Mouse (Mus musculus): ENCODE data around the gene Cdc42se2. TPM values are rescaled to one million over a fixed set of nuclear protein-coding genes. Genes with fewer than 3 reads are reported as not detected.
A peak's percentile ranks its signal among the peaks of the same experiment; 100 is the strongest.

Cdc42se2 gene
- polyA plus RNA-seq, 1 experiment = 127 TPM

DNA sequence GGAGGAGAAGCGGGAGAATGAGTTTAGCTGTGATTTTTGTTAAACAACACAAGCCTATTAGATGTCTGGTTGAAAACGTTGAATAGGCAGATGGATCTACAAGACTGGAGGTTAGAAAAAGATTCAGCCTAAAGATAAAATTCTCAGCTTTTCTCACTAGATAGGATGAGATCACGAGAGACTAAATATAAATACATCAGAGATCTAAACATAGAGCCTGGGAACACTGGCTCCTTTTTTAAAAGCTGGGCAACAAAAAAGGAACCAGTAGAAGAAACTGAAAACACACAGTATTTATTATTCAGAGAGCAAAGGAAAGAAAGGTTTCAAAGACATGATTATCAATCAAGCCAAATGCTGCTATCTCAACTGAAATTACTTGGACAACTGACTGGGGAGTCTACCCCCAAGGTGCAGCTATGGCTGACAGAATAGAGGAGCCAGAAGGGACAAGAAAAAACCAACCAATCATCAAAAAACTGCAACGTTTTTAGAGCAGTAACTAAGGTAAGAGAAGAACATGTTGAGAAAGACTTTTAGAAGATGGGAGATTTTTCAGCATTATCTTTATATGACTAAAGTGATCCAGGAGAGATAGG is 10.6 kb downstream of the Cdc42se2 start:
- no peak overlapping the region for H3K27ac ChIP-seq (ENCODE audit: control insufficient read depth, insufficient read depth, low read length)
- H3K4me3 ChIP-seq (ENCODE audit: control insufficient read depth, insufficient read depth, low read length) = no peak overlapping the region
- H3K4me1 ChIP-seq (replicated peaks; ENCODE audit: control insufficient read depth, insufficient read depth, low read length) = peaks cover 17% of the 10 kb centered on the region
- WGBS = 31% methylated on average over 4 of the region's 4 CpGs
- DNase-seq = no peak
- H3K27me3 ChIP-seq (ENCODE audit: control insufficient read depth, insufficient read depth, low read length) = no peaks in the 10 kb centered on the region
- no peaks in the 10 kb centered on the region for H3K36me3 ChIP-seq (ENCODE audit: control insufficient read depth, insufficient read depth, low read length)
- TF ChIP-seq CTCF (IDR thresholded peaks at IDR 0.05; ENCODE audit: borderline replicate concordance, control insufficient read depth, extremely low read depth, insufficient read depth, low read length, poor library complexity) (no peak), POLR2A (IDR thresholded peaks at IDR 0.05; ENCODE audit: control insufficient read depth, extremely low read depth, insufficient read depth, low read length, poor library complexity) (no peak)

DNA sequence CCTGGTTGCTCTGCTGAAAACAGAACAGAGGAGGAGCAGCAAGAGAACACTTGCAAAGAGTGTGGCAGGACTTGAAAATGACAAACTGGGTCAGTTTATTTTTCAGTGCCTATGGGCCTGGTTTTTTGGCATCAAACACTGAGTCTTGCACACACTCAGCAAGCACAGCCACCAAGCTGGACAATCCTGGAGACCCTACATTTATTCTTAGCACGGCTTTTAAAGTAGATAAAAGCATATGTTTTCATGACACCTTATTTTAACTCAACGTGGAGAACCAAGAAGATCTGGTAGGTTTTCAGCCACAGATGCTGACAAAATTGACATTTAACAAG is 11.1 kb downstream of the Cdc42se2 start:
- Histone ChIP-seq H3K4me3 (ENCODE audit: control insufficient read depth, insufficient read depth, low read length) (no peak overlapping the region), H3K27ac (ENCODE audit: control insufficient read depth, insufficient read depth, low read length) (peak overlapping the region; percentile 73), H3K4me1 (replicated peaks; ENCODE audit: control insufficient read depth, insufficient read depth, low read length) (peaks cover 17% of the 10 kb centered on the region), H3K27me3 (ENCODE audit: control insufficient read depth, insufficient read depth, low read length) (no peaks in the 10 kb centered on the region), H3K36me3 (ENCODE audit: control insufficient read depth, insufficient read depth, low read length) (no peaks in the 10 kb centered on the region)
- WGBS = 71% methylated on average over 2 of the region's 2 CpGs
- TF ChIP-seq CTCF (IDR thresholded peaks at IDR 0.05; ENCODE audit: borderline replicate concordance, control insufficient read depth, extremely low read depth, insufficient read depth, low read length, poor library complexity) (no peak), POLR2A (IDR thresholded peaks at IDR 0.05; ENCODE audit: control insufficient read depth, extremely low read depth, insufficient read depth, low read length, poor library complexity) (no peak)
- no peak for DNase-seq

DNA sequence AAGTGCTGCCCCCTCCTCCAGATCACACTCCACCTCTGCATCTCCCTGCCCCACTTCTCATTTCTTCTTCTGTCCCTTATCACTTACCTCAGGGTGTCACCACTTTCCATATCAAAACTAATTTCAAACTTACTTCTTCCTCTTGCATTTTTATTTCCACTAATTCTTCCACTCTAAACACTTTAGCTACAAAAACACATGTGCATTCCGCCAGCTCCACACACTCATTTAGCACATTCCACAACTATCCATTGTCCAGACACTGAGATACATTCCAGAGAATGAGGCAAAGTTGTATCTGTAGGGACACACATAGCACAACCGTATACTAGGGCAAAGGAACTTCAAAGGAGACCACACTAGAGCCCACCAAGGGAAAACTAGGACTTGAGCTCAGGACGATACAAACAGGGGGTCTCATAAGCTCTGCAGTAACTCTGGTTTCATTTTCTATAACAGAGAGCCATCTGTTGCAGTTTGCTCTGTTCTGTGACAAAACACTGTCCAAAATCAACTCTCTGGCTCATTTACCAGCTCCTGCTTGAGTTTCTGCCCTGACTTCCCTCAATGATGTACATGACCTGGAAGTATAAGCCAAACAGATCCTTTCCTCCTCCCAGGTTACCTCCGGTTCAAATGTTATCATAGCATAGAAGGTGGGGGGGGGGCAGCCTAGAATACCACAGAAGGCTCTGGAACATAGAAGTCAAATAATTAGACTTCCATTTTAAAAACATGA is 11.7 kb downstream of the Cdc42se2 start:
- H3K4me1 ChIP-seq (replicated peaks; ENCODE audit: control insufficient read depth, insufficient read depth, low read length) = peaks cover 17% of the 10 kb centered on the region
- no peak for TF ChIP-seq POLR2A (IDR thresholded peaks at IDR 0.05; ENCODE audit: control insufficient read depth, extremely low read depth, insufficient read depth, low read length, poor library complexity)
- no peak for TF ChIP-seq CTCF (IDR thresholded peaks at IDR 0.05; ENCODE audit: borderline replicate concordance, control insufficient read depth, extremely low read depth, insufficient read depth, low read length, poor library complexity)
- DNase-seq = no peak
- H3K4me3 ChIP-seq (ENCODE audit: control insufficient read depth, insufficient read depth, low read length) = no peak overlapping the region
- peak overlapping the region; percentile 37 for H3K27ac ChIP-seq (ENCODE audit: control insufficient read depth, insufficient read depth, low read length)
- no peaks in the 10 kb centered on the region for H3K36me3 ChIP-seq (ENCODE audit: control insufficient read depth, insufficient read depth, low read length)
- 37% methylated on average over 4 of the region's 4 CpGs for WGBS
- no peaks in the 10 kb centered on the region for H3K27me3 ChIP-seq (ENCODE audit: control insufficient read depth, insufficient read depth, low read length)

DNA sequence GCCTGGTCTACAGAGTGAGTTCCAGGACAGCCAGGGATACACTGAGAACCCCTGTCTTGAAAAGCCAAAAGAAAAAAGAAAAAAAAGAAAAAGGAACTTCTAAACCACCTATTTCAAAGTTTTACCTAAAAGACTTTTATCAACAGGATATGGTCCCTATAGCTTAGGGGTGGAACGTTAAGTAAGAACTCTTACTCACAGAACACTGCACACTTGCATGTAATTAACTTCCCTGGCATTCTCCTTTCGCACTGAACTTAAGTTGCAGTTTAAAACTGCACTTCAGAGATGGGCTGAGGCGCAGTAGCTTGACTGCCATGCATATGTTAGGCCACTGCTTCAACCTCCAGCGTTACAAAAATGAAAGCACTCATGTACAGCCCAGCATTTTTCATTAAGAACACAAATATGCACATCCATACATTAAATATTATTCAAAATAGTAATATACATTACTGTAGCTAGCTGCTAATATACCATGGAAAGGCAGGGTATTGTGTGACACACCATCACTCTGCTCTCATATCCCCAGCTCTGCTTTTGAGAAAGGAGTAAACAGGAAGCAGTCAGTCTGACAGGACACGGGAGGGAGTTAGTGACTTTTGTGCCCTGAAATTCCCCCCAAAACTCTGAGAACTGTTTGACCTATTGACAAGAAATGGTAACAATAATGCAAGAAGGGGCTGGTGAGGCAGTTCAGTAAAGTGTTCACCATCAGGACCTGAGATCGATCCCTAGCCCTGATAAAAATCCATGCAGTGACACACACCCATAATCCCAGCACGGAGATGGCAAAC is 13.0 kb downstream of the Cdc42se2 start:
- 31% methylated on average over 7 of the region's 7 CpGs for WGBS
- no peak for TF ChIP-seq POLR2A (IDR thresholded peaks at IDR 0.05; ENCODE audit: control insufficient read depth, extremely low read depth, insufficient read depth, low read length, poor library complexity)
- TF ChIP-seq CTCF (IDR thresholded peaks at IDR 0.05; ENCODE audit: borderline replicate concordance, control insufficient read depth, extremely low read depth, insufficient read depth, low read length, poor library complexity) = no peak
- no peak overlapping the region for H3K4me3 ChIP-seq (ENCODE audit: control insufficient read depth, insufficient read depth, low read length)

DNA sequence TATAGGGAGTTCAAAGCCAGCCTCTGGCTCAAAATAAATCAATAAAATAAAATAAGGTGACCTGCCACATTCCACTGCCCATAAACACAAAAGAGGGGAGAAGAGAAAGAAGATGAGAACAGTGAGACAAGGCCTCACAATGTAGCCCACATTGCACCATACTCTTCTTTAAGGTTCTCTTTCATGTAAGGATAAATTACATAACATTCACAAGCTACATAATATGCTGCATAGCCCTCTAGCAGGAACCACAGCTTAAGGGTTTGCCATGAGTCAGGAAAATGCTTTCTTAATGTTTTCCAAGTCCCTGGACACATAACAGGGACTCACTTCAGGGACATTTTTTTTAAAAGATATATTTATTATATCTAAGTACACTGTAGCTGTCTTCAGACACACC is 15.9 kb downstream of the Cdc42se2 start:
- no peak overlapping the region for H3K27ac ChIP-seq (ENCODE audit: control insufficient read depth, insufficient read depth, low read length)
- H3K4me3 ChIP-seq (ENCODE audit: control insufficient read depth, insufficient read depth, low read length) = no peak overlapping the region
- TF ChIP-seq POLR2A (IDR thresholded peaks at IDR 0.05; ENCODE audit: control insufficient read depth, extremely low read depth, insufficient read depth, low read length, poor library complexity) (no peak), CTCF (IDR thresholded peaks at IDR 0.05; ENCODE audit: borderline replicate concordance, control insufficient read depth, extremely low read depth, insufficient read depth, low read length, poor library complexity) (no peak)
- no peaks in the 10 kb centered on the region for H3K36me3 ChIP-seq (ENCODE audit: control insufficient read depth, insufficient read depth, low read length)
- peaks cover 16% of the 10 kb centered on the region for H3K4me1 ChIP-seq (replicated peaks; ENCODE audit: control insufficient read depth, insufficient read depth, low read length)
- no peak for DNase-seq
- H3K27me3 ChIP-seq (ENCODE audit: control insufficient read depth, insufficient read depth, low read length) = no peaks in the 10 kb centered on the region

More for the DNA sequence above, 13.0 kb downstream of the Cdc42se2 start:
- DNase-seq = no peak
- H3K36me3 ChIP-seq (ENCODE audit: control insufficient read depth, insufficient read depth, low read length) = no peaks in the 10 kb centered on the region
- H3K4me1 ChIP-seq (replicated peaks; ENCODE audit: control insufficient read depth, insufficient read depth, low read length) = peaks cover 17% of the 10 kb centered on the region
- no peaks in the 10 kb centered on the region for H3K27me3 ChIP-seq (ENCODE audit: control insufficient read depth, insufficient read depth, low read length)
- peak overlapping the region; percentile 99 for H3K27ac ChIP-seq (ENCODE audit: control insufficient read depth, insufficient read depth, low read length)

DNA sequence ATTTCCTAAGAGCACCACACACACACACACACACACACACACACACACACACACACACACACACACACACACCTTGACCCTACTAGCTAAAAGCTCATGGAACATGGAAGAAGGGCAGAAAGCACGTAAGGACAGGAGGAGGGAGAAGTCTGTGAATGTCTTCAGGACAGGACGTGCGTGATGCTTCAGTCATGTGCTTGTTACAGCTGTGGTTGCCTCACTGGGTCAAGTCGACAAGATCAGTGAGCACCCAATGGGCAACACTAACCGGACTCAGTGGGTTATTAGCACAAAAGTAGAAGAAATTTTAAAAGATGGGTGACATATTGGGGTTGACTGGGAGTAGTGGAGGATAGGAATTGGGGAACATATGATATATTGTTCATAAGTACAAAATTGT is 17.6 kb downstream of the Cdc42se2 start:
- Histone ChIP-seq H3K4me1 (replicated peaks; ENCODE audit: control insufficient read depth, insufficient read depth, low read length) (peaks cover 8% of the 10 kb centered on the region), H3K36me3 (ENCODE audit: control insufficient read depth, insufficient read depth, low read length) (no peaks in the 10 kb centered on the region), H3K27ac (ENCODE audit: control insufficient read depth, insufficient read depth, low read length) (no peak overlapping the region), H3K27me3 (ENCODE audit: control insufficient read depth, insufficient read depth, low read length) (no peaks in the 10 kb centered on the region), H3K4me3 (ENCODE audit: control insufficient read depth, insufficient read depth, low read length) (no peak overlapping the region)
- whole genome bisulfite sequencing = 80% methylated on average over 5 of the region's 5 CpGs
- no peak for TF ChIP-seq POLR2A (IDR thresholded peaks at IDR 0.05; ENCODE audit: control insufficient read depth, extremely low read depth, insufficient read depth, low read length, poor library complexity)
- no peak for TF ChIP-seq CTCF (IDR thresholded peaks at IDR 0.05; ENCODE audit: borderline replicate concordance, control insufficient read depth, extremely low read depth, insufficient read depth, low read length, poor library complexity)
- DNase-seq = no peak

All from thymus, adult 2 months (tissue).